In genomic region chr5:65335298-65336074, GRCm38 (mm10) we compare ENCODE assay signal across 8 mouse cellular contexts. TPM values are rescaled to one million over a fixed set of nuclear protein-coding genes. Genes with fewer than 3 reads are reported as not detected.
DNase-seq lines count a peak whose midpoint lies in the region; ATAC-seq and TF ChIP-seq lines count a peak whose summit lies in the region.

Gene Rfc1, minus strand, starts transcription at chr5:65335670.

- intact Hi-C loops in heart, postnatal 36 days (cut with DNase I) = loop anchor here (1.0 kb wide), 1 partner anchor 56 kb away; the partner anchor contains the start of genes Lias and Rpl9

- peak within 1 kb of the TSS; percentile 81 for H3K9ac ChIP-seq in forebrain, embryonic 16.5 days (replicated peaks; ENCODE audit: low read depth, low read length)
- H3K9ac ChIP-seq in lung, embryonic 14.5 days = peak within 1 kb of the TSS; percentile 89

- DNase-seq in G1E (ENCODE audit: low spot score) = peak; percentile 91
- peak; percentile 83 to 92 for DNase-seq in cerebellum, adult 18-20 months
- peak; percentile 87 to 89 for DNase-seq in heart, postnatal 36 days
- DNase-seq in layer of hippocampus, adult 2 months (ENCODE audit: low spot score in 2 of 2) = peak; percentile 88 to 90
- DNase-seq in lung, embryonic 14.5 days = peak; percentile 96
- peak; percentile 86 for DNase-seq in thymus, adult 2 months

- peak within 1 kb of the TSS; percentile 77 for H3K4me2 ChIP-seq in forebrain, embryonic 16.5 days (ENCODE audit: low read length)
- peak within 1 kb of the TSS; percentile 78 for H3K4me2 ChIP-seq in lung, embryonic 14.5 days

- peak within 1 kb of the TSS; percentile 94 for H3K4me3 ChIP-seq in G1E (ENCODE audit: low read depth, low read length)
- H3K4me3 ChIP-seq in forebrain, embryonic 16.5 days (replicated peaks; ENCODE audit: low read length) = peak within 1 kb of the TSS; percentile 93
- peak within 1 kb of the TSS; percentile 87 for H3K4me3 ChIP-seq in layer of hippocampus, adult 2 months
- H3K4me3 ChIP-seq in lung, embryonic 14.5 days (ENCODE audit: low read depth, low read length) = peak within 1 kb of the TSS; percentile 86
- peak within 1 kb of the TSS; percentile 99 for H3K4me3 ChIP-seq in olfactory bulb, adult 2 months (ENCODE audit: insufficient read depth, low read depth, low read length)
- peak within 1 kb of the TSS; percentile 97 for H3K4me3 ChIP-seq in thymus, adult 2 months (ENCODE audit: control insufficient read depth, insufficient read depth, low read length)

- H3K27me3 ChIP-seq in G1E (ENCODE audit: insufficient read depth, low read length) = peaks cover 4% of the 10 kb centered on the region; the same call in 1 of the 2 replicates
- no peaks in the 10 kb centered on the region for H3K27me3 ChIP-seq in forebrain, embryonic 16.5 days (replicated peaks; ENCODE audit: control insufficient read depth, insufficient read depth, low read length)
- no peaks in the 10 kb centered on the region for H3K27me3 ChIP-seq in lung, embryonic 14.5 days (ENCODE audit: insufficient read depth, low read length)
- H3K27me3 ChIP-seq in thymus, adult 2 months (ENCODE audit: control insufficient read depth, insufficient read depth, low read length) = no peaks in the 10 kb centered on the region

- peaks cover 24% of the 10 kb centered on the region for H3K4me1 ChIP-seq in G1E (ENCODE audit: insufficient read depth, low read depth, low read length)
- H3K4me1 ChIP-seq in forebrain, embryonic 16.5 days (replicated peaks; ENCODE audit: control insufficient read depth, insufficient read depth, low read length) = peaks cover 8% of the 10 kb centered on the region; the same call in 1 of the 2 replicates
- H3K4me1 ChIP-seq in lung, embryonic 14.5 days (ENCODE audit: insufficient read depth) = peaks cover 7% of the 10 kb centered on the region; the same call in 1 of the 2 replicates
- no peaks in the 10 kb centered on the region for H3K4me1 ChIP-seq in olfactory bulb, adult 2 months (ENCODE audit: control insufficient read depth, insufficient read depth, low read length)
- H3K4me1 ChIP-seq in thymus, adult 2 months (replicated peaks; ENCODE audit: control insufficient read depth, insufficient read depth, low read length) = peaks cover 2% of the 10 kb centered on the region; the same call in 1 of the 2 replicates

- peaks cover 32% of the 10 kb centered on the region for H3K36me3 ChIP-seq in G1E (replicated peaks)
- H3K36me3 ChIP-seq in forebrain, embryonic 16.5 days (ENCODE audit: control insufficient read depth, insufficient read depth) = no peaks in the 10 kb centered on the region
- peaks cover 8% of the 10 kb centered on the region; the same call in 1 of the 2 replicates for H3K36me3 ChIP-seq in lung, embryonic 14.5 days (ENCODE audit: insufficient read depth)
- H3K36me3 ChIP-seq in thymus, adult 2 months (ENCODE audit: control insufficient read depth, insufficient read depth, low read length) = no peaks in the 10 kb centered on the region

- peak; percentile 92 for ATAC-seq in G1E (ENCODE audit: extremely low read depth, insufficient number of reproducible peaks, low FRiP score, poor library complexity, severe bottlenecking)
- ATAC-seq in forebrain, embryonic 16.5 days = peak; percentile 98
- ATAC-seq in lung, embryonic 14.5 days (ENCODE audit: insufficient read depth) = peak; percentile 99

- peak; percentile 69 for TF ChIP-seq POLR2A in olfactory bulb, adult 2 months (IDR thresholded peaks at IDR 0.05; ENCODE audit: insufficient read depth, low read depth, low read length)
- TF ChIP-seq POLR2A in thymus, adult 2 months (IDR thresholded peaks at IDR 0.05; ENCODE audit: control insufficient read depth, extremely low read depth, insufficient read depth, low read length, poor library complexity) = peak; percentile 57

- H3K9me3 ChIP-seq in G1E (replicated peaks) = no peaks in the 10 kb centered on the region
- H3K9me3 ChIP-seq in forebrain, embryonic 16.5 days (ENCODE audit: control insufficient read depth, low read length) = no peaks in the 10 kb centered on the region
- no peaks in the 10 kb centered on the region for H3K9me3 ChIP-seq in lung, embryonic 14.5 days (ENCODE audit: low read depth, low read length)

- WGBS in forebrain, embryonic 16.5 days = under 1% methylated on average over 65 of the region's 65 CpGs
- under 1% methylated on average over 65 of the region's 65 CpGs for WGBS in lung, embryonic 14.5 days
- WGBS in olfactory bulb, adult 2 months = under 1% methylated on average over 65 of the region's 65 CpGs
- WGBS in thymus, adult 2 months = under 1% methylated on average over 65 of the region's 65 CpGs

- no peak for TF ChIP-seq CTCF in G1E (IDR thresholded peaks at IDR 0.05; ENCODE audit: low read depth, low read length)
- 0 out of 2 replicates have a peak, but pooled peaks have one; percentile 15 for TF ChIP-seq CTCF in layer of hippocampus, adult 2 months (conservative IDR thresholded peaks at IDR 0.05)
- TF ChIP-seq CTCF in lung, embryonic 14.5 days (IDR thresholded peaks at IDR 0.05; ENCODE audit: low read depth) = no peak
- no peak for TF ChIP-seq CTCF in olfactory bulb, adult 2 months (IDR thresholded peaks at IDR 0.05; ENCODE audit: insufficient read depth, low read depth, low read length)
- peak; percentile 38; the same call in 1 of the 2 replicates for TF ChIP-seq CTCF in thymus, adult 2 months (IDR thresholded peaks at IDR 0.05; ENCODE audit: borderline replicate concordance, control insufficient read depth, extremely low read depth, insufficient read depth, low read length, poor library complexity)

- peak within 1 kb of the TSS; percentile 65 for H3K27ac ChIP-seq in forebrain, embryonic 16.5 days (ENCODE audit: low read length)
- peak within 1 kb of the TSS; percentile 81 for H3K27ac ChIP-seq in layer of hippocampus, adult 2 months
- H3K27ac ChIP-seq in lung, embryonic 14.5 days (ENCODE audit: low read depth) = peak within 1 kb of the TSS; percentile 83
- no peak within 1 kb of the TSS for H3K27ac ChIP-seq in olfactory bulb, adult 2 months (ENCODE audit: insufficient read depth, low read depth, low read length)
- H3K27ac ChIP-seq in thymus, adult 2 months (ENCODE audit: control insufficient read depth, insufficient read depth, low read length) = peak within 1 kb of the TSS; percentile 13; the same call in 1 of the 2 replicates

RNA-seq across cellular contexts. Expression of gene Rfc1, which starts in this region (rescaled TPM):
- total RNA-seq in G1E (2014; fragmentation: Nextera tagmentation) (109 and 133 TPM in 2 replicates), G1E (2017) (98.5 and 111 TPM in 2 replicates)
- polyA plus RNA-seq in G1E (2012) = 10.4 and 33.4 TPM in 2 replicates
- polyA plus RNA-seq in forebrain, embryonic 16.5 days (2015; fragmentation: Nextera tagmentation; extraction: Ambion mirVana) = 38.5 and 45.2 TPM in 2 replicates
- 10 to 100 TPM; 31.1 to 42.5 TPM for total RNA-seq in heart, postnatal 36 days (2021)
- 10 to 100 TPM; 33.2 to 38.2 TPM for total RNA-seq in layer of hippocampus, adult 2 months (2021)
- 99.9 and 101 TPM in 2 replicates for polyA plus RNA-seq in lung, embryonic 14.5 days (2014; fragmentation: Nextera tagmentation; extraction: Ambion mirVana)
- polyA plus RNA-seq in olfactory bulb, adult 2 months (2012; ENCODE audit: insufficient read depth, insufficient read length, low replicate concordance, missing spikeins) = not detected in 2 replicates
- polyA plus RNA-seq in thymus, adult 2 months (2012; rRNA removed) = 20.0 and 27.9 TPM in 2 replicates

Comparison
In these comparisons a context has a peak if more than half of its experiments do, and no peak if none do; other contexts are left out.
1. CTCF ChIP-seq: peak in layer of hippocampus, adult 2 months (single experiment) and thymus, adult 2 months (single experiment); none in G1E (single experiment), lung, embryonic 14.5 days (single experiment) and olfactory bulb, adult 2 months (single experiment).
2. Peak in every context shown above with its lines, with median percentiles within 50 percentile points of each other: ATAC-seq, DNase-seq and H3K4me3 ChIP-seq.